In the genomic region with DNA sequence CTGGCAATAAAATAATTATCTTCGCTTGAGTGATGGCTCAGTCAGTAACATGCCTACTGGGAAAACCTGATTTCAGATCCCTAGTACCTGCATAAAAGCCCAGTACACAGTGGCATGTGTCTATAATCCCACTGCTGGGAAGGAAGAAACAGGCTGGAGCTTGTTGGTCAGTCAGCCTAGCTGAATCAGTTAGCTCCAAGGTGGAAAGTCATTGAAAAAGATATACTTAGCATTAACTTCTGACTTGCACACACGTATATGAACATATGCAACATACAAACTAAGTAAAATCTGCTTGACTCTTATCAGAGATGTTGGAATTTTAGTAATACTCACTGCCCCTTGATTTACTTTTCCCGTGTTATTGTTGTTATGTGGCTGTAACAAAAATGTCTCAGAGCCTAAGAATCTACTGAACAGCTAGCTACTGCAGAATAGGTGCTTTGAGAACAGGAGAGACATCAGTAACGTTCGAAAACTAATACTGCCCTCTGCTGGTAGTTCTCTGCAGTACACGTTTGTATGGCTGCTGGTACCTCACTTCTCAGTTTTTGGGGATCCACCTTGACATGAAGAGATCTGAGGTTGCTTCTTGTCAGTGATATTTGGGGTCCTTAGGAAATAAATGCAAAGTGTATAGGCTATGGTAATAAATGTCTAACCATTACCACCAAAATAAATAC, we compare ENCODE assay signal across 9 mouse cellular contexts. TPM values are rescaled to one million over a fixed set of nuclear protein-coding genes. Genes with fewer than 3 reads are reported as not detected.
DNase-seq lines count a peak whose midpoint lies in the region; ATAC-seq lines count a peak whose summit lies in the region.
"Had no signal": no experiment of that assay in that cellular context is flagged by ENCODE, and none has a peak within 500 bp of the region (broad histone marks: within the 10 kb centered on the region; RNA-seq: fewer than 3 reads in every experiment).

No protein-coding gene starts in this region.

- H3K4me3 ChIP-seq in heart, embryonic 12.5 days, result no peak overlapping the region
- no peak overlapping the region for H3K4me3 ChIP-seq in embryonic facial prominence, embryonic 10.5 days
- H3K4me3 ChIP-seq: myocyte had no signal

- WGBS in heart, embryonic 12.5 days, result 29% methylated on average over 6 of the region's 6 CpGs
- WGBS in embryonic facial prominence, embryonic 10.5 days, result 31% methylated on average over 6 of the region's 6 CpGs

- no peaks in the 10 kb centered on the region for H3K27me3 ChIP-seq in heart, embryonic 12.5 days (replicated peaks)
- no peaks in the 10 kb centered on the region for H3K27me3 ChIP-seq in embryonic facial prominence, embryonic 10.5 days (replicated peaks; ENCODE audit: low read depth, poor library complexity, severe bottlenecking)

- DNase-seq in heart, adult 9 months (ENCODE audit: low spot score in 2 of 2), result peak; percentile 41 to 75
- peak; percentile 71 for DNase-seq in adrenal gland, postnatal 10 days
- peak; percentile 58 for DNase-seq in embryonic facial prominence, embryonic 10.5 days (ENCODE audit: low spot score)
- DNase-seq in layer of hippocampus, adult 9-11 months, result peak; percentile 49
- peak; percentile 39 to 40 for DNase-seq in right cerebral cortex, postnatal 36 days (ENCODE audit: low spot score in 2 of 2)

- H3K27ac ChIP-seq in heart, embryonic 12.5 days (ENCODE audit: poor library complexity, severe bottlenecking), result no peak overlapping the region
- 0 out of 2 replicates have a peak overlapping the region, but pooled peaks have one; percentile 10 for H3K27ac ChIP-seq in embryonic facial prominence, embryonic 10.5 days (replicated peaks)

- no peak overlapping the region for H3K4me2 ChIP-seq in heart, embryonic 12.5 days

- no peaks in the 10 kb centered on the region for H3K9me3 ChIP-seq in heart, embryonic 12.5 days (replicated peaks)
- no peaks in the 10 kb centered on the region for H3K9me3 ChIP-seq in embryonic facial prominence, embryonic 10.5 days

- ATAC-seq in heart, embryonic 12.5 days (ENCODE audit: insufficient number of reproducible peaks, low FRiP score), result no peak
- ATAC-seq in hematopoietic stem cell, adult 5-6 weeks (replicated peaks in 1 of 2; ENCODE audit: insufficient read depth in 1 of 2, low FRiP score in 2 of 2, low TSS enrichment in 1 of 2, low read depth in 1 of 2, poor library complexity in 2 of 2, severe bottlenecking in 2 of 2), result peak; percentile 46 to 71; a peak in 1 of 4 replicates
- peak; percentile 81 for ATAC-seq in megakaryocyte progenitor cell, adult 5-6 weeks (replicated peaks; ENCODE audit: poor library complexity)

- H3K4me1 ChIP-seq in heart, embryonic 12.5 days (replicated peaks), result peaks cover 17% of the 10 kb centered on the region
- peaks cover 30% of the 10 kb centered on the region for H3K4me1 ChIP-seq in embryonic facial prominence, embryonic 10.5 days

- no peak overlapping the region for H3K9ac ChIP-seq in heart, embryonic 12.5 days

- no peaks in the 10 kb centered on the region for H3K36me3 ChIP-seq in heart, embryonic 12.5 days
- H3K36me3 ChIP-seq in embryonic facial prominence, embryonic 10.5 days (replicated peaks), result no peaks in the 10 kb centered on the region

RNA-seq across cellular contexts. Expression of a gene that starts 16.0 kb away (rescaled TPM):
- 20.9 and 23.7 TPM in 2 replicates for polyA plus RNA-seq in heart, embryonic 12.5 days (2016; fragmentation: Nextera tagmentation; extraction: Ambion mirVana)
- 10 to 100 TPM in 1 of 2 experiments, 1 to 10 TPM in 1; 5.9 to 11.2 TPM for total RNA-seq in adrenal gland, postnatal 10 days (2021)
- 15.3 and 19.0 TPM in 2 replicates for polyA plus RNA-seq in embryonic facial prominence, embryonic 10.5 days (2016; fragmentation: Nextera tagmentation; extraction: Ambion mirVana)
- 0.05 and 2.3 TPM in 2 replicates for total RNA-seq in hematopoietic stem cell, adult 5-6 weeks (2017)
- 0.02 TPM in 1 of 2 replicates, not detected in the other for total RNA-seq in megakaryocyte progenitor cell, adult 5-6 weeks (2015)
- total RNA-seq in megakaryocyte progenitor cell, adult 5-6 weeks (2017), result not detected in 2 replicates
